Mouse (Mus musculus) left cerebral cortex, postnatal 36 days (tissue): ENCODE measurements around the gene Nxpe5. TPM values are rescaled to one million over a fixed set of nuclear protein-coding genes. Genes with fewer than 3 reads are reported as not detected.
A peak's percentile ranks its signal among the peaks of the same experiment; 100 is the strongest.

Experiments
- DNase-seq, 2 experiments: peaks; one replicate each; pipeline ENCODE4 v3.0.0; 2021 to 2022; ENCODE audit warnings: low spot score in 2 of 2, mixed read lengths in 1 of 2
- intact Hi-C: fragments of 180-260 bp; cut with DNase I; formaldehyde crosslinking; loops from one replicate; pipeline ENCODE4 v1.15.1; 2025
- total RNA-seq, 2 experiments: library from RNA; stranded (reverse); gene quantifications; 2 replicates each; pipeline ENCODE4 v1.2.3; 2021

Nxpe5 gene
- total RNA-seq, 2 experiments from 2014 or later = not detected

DNA sequence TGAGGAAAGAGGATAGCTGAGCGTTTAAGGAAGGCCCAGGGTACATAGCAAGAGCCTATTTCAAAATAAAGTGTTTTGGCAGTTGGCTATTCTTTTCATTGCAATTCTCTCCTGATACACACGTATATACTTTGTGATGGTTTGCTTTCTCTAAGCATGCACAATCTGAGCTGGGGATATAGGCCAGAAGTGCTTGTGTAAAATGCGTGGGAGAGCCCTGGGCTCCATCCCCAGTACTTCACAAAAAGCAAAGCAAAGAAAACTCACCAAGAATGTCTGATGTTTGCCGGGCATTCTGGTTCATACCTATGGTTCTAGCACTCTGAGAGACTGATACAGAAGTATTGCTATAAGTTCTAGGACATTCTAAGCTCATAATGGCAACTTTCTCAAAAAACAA is 43.3 kb downstream of the Nxpe5 start:
- DNase-seq = no peak
- intact Hi-C loops = no loop called here

DNA sequence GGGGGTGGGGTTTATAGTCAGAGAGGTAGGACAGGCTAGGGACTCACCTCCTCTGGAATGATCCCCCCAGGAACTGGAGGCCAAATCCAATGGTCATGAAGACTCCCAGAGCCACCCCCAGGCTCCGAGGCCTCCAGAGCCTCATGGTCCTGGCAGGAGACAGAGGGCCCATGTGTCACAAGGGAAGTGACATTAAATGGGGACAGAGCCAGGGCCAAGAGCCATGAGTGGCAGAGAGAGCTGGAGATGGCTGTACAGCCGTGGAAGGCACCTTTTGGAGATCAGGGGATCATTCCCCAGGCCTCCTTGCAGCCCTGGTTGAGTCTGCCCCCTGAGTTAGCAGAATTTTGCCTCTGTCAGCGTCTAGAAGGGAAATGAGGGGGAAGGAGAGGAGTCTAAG is 45.5 kb downstream of the Nxpe5 start:
- DNase-seq = no peak
- intact Hi-C loops = no loop called here

GRCm38 (mm10) chr5:138272409-138272923 is 46.8 kb downstream of the Nxpe5 start, which contains the start of gene Gal3st4:
Gal3st4 (minus strand) TSS chr5:138272840.
- no peak for DNase-seq
- intact Hi-C loops = no loop called here

GRCm38 (mm10) chr5:138274186-138274585 is 48.5 kb downstream of the Nxpe5 start:
- intact Hi-C loops = no loop called here
- no peak for DNase-seq

DNA sequence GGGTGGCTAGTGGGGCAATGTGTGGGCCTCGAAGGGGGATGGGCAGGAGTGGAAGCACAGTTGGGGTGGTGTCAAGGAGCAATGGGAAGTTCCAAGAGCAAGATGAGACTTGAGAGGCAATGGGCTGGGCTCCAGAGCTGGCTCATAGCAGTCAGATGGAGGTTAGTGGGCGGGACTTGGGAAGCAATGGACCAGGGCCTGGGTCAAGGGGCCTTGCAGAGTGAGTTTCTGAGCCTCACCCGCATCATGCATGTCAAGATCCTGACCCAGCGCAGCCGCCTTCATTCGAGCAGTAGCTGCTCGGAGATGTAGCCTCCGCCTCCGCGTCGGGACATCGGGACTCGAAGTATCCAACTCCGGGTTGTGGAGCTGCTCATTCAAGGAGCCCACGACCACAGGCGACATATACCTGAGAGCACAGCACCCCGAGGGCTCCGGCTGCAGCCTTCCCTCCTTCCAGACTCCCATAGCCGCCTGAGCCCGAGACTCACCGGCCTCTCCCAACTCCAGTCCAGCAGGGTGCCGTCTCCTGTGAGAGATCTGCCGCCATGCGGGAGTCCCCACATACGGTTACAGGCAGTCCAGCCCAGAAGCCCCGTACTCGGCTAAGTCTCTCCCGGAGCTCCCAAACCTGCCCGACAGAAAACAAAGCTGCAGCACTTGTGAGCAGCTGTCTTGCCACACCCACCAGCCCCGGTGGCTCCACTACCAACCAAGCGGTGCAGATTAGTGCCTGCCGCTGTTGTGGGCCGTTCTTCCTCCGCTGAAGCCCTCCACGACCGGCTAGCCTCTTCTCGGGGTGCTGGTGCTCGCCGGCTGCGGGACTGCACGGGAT is 49.7 kb downstream of the Nxpe5 start:
- intact Hi-C loops = no loop called here
- no peak for DNase-seq

DNA sequence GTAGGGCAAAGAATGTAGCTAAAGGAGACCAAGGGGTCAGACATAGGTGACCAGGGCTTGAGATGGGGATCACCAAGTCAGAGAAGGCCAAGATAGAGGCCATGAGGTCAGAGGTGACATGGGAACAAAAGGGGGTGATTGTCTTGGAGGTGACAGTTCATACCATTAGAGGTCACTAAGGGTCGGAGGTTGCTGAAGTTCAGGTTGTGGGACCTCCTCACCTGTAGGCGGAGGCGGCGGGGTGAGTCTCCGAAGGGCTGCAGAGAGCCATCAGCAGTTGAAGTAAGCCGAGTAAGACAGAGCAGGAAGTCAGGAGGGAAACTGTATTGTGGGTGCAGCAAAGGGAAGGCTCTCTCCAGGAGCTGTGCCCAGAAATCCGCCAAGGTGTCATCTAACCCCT is 52.3 kb downstream of the Nxpe5 start:
- intact Hi-C loops = no loop called here
- DNase-seq = no peak

DNA sequence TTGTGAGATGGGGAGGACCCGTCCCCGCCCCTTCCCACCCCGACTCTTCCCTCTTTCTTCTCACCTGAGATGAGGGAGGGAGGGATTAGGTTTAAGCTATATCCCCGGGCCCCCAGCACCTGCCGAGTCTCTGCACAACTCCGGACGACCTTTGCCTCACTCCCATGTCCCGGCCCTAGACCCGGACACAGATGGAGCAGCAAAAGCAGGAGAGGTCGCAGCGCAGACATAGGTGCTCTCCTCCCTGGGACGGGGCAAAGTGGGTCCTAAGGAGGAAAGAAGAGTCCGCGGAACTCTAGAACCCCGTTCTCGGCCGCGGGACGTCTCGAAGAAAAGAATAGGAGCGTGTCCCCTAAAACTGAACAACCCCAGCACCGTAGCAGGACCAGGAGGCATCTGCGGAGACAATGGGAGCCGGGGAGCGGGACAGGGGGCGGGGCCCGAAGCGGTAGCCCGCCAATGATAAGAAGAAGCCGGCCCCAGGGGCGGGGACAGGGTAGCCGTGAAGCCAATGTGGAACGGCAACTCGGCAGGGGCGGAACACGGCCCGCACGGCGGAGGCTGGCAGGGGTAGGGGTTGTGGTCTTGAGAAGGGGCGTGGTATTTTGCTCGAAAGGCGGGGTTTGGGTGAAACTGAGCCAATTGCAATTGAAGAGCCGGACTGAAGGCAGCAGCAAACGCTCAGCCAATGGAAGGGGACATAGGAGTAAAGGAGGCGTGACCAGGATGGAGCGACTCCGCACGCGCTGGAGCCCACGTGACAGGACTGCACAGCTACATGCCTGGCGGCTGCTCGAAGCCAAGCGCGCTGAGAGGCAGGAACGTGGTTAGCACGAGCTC is 54.1 kb downstream of the Nxpe5 start, which contains the start of the genes Gm43720, Gpc2 and Stag3:
Gm43720 (minus strand) TSS at position 374 of the 840 bp plus-strand sequence.
Gpc2 (minus strand) TSS at position 421 of the 840 bp plus-strand sequence.
Stag3 (plus strand) TSS at position 656 of the 840 bp plus-strand sequence.
- peak; percentile 61 to 64 for DNase-seq
- intact Hi-C loops = no loop called here

GRCm38 (mm10) chr5:138280425-138280768 is 54.7 kb downstream of the Nxpe5 start:
- intact Hi-C loops = no loop called here

GRCm38 (mm10) chr5:138280829-138281228 is 55.1 kb downstream of the Nxpe5 start:
- no peak for DNase-seq
- intact Hi-C loops = no loop called here

More at GRCm38 (mm10) chr5:138280425-138280768, 54.7 kb downstream of the Nxpe5 start:
- DNase-seq = no peak

- intact Hi-C loops = no loop called here
- no peak for DNase-seq
Observed at GRCm38 (mm10) chr5:138281798-138282197, 56.1 kb downstream of the Nxpe5 start.

GRCm38 (mm10) chr5:138283540-138283939 is 57.8 kb downstream of the Nxpe5 start:
- intact Hi-C loops = no loop called here
- no peak for DNase-seq

DNA sequence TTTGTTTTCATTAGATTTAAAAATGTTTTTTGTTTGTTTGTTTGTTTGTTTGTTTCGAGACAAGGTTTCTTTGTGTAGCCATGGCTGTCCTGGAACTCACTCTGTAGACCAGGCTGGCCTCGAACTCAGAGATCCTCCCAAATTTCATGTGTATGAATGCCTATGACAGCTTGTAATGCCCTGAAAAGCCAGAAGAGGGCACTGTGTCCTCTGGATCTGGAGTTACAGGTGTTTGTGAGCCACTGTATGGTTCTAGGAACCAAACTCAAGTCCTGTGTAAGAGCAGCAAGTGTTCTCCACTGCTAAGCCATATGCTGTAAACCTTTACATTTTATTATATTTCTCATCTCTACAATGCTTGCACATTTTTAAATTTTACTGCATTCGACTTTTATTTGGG is 62.2 kb downstream of the Nxpe5 start:
- intact Hi-C loops = no loop called here

DNA sequence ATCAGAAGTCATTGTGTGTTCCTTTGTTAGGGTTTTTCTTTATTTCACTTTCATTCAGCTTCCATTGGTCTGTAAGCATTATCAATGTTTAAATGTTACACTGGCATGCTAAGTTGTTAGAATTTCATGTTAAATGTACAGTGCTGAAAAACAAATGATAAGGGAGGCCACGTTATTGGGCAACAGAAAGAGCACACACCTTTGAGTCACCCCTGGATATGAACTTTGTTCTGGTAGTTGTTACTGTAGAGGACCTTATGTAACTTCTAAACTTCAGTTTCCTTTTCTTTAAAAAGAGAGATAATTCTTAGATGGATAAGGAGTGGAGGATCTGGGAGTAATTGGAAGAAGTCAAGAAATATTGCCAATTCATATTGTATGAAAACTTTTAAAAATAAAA is 65.9 kb downstream of the Nxpe5 start:
- no peak for DNase-seq
- intact Hi-C loops = no loop called here

More for the DNA sequence above, 62.2 kb downstream of the Nxpe5 start:
- DNase-seq = no peak

- DNase-seq = no peak
- intact Hi-C loops = no loop called here
Observed at GRCm38 (mm10) chr5:138294158-138294557, 68.5 kb downstream of the Nxpe5 start.

- DNase-seq = no peak
- intact Hi-C loops = no loop called here
Observed at GRCm38 (mm10) chr5:138299613-138300012, 73.9 kb downstream of the Nxpe5 start.

Other genes with a start within 250 kb of the Nxpe5 start
- gene Azgp1, start 244.4 kb upstream of the Nxpe5 start, total RNA-seq = not detected
- not detected for gene Smok3a, start 204.6 kb upstream of the Nxpe5 start, total RNA-seq
- not detected for gene Smok3b, start 204.5 kb upstream of the Nxpe5 start, total RNA-seq
- not detected for gene Smok3c, start 172.7 kb upstream of the Nxpe5 start, total RNA-seq
- gene Zkscan1, start 140.8 kb upstream of the Nxpe5 start, total RNA-seq = 10 to 100 TPM; 39.9 to 40.2 TPM
- gene Zscan21, start 109.0 kb upstream of the Nxpe5 start, total RNA-seq = 10 to 100 TPM; 16.1 to 16.4 TPM
- gene Zfp113, start 70.2 kb upstream of the Nxpe5 start, total RNA-seq = 10 to 100 TPM; 12.3 to 16.2 TPM
- gene Cops6, start 64.8 kb upstream of the Nxpe5 start, total RNA-seq = 100 to 1,000 TPM; 122 to 137 TPM
- gene Ap4m1, start 53.9 kb upstream of the Nxpe5 start, total RNA-seq = 10 to 100 TPM; 20.1 to 26.6 TPM
- gene Mcm7, start 53.5 kb upstream of the Nxpe5 start, total RNA-seq = 10 to 100 TPM; 14.3 to 15.3 TPM
- gene Taf6, start 38.4 kb upstream of the Nxpe5 start, total RNA-seq = 10 to 100 TPM; 36.1 to 41.1 TPM
- gene Cnpy4, start 38.4 kb upstream of the Nxpe5 start, total RNA-seq = 10 to 100 TPM; 14.5 to 18.0 TPM
- gene Mblac1, start 31.6 kb upstream of the Nxpe5 start, total RNA-seq = 10 to 100 TPM in 1 of 2 experiments, 1 to 10 TPM in 1; 8.7 to 11.6 TPM
- 10 to 100 TPM; 53.4 to 54.3 TPM for gene Lamtor4, start 29.6 kb downstream of the Nxpe5 start, total RNA-seq
- 10 to 100 TPM; 59.2 to 68.2 TPM for gene BC037034, start 38.1 kb downstream of the Nxpe5 start, total RNA-seq
- 1 to 10 TPM; 2.3 to 3.2 TPM for gene Gal3st4, start 46.9 kb downstream of the Nxpe5 start, total RNA-seq
- not detected for gene Gm43720, start 54.1 kb downstream of the Nxpe5 start, total RNA-seq
- gene Gpc2, start 54.1 kb downstream of the Nxpe5 start, total RNA-seq = 1 to 10 TPM; 1.5 to 2.6 TPM
- under 1 TPM; 0.62 to 0.77 TPM for gene Stag3, start 54.3 kb downstream of the Nxpe5 start, total RNA-seq
- not detected for gene Pvrig, start 116.1 kb downstream of the Nxpe5 start, total RNA-seq
- 10 to 100 TPM; 18.6 to 28.1 TPM for gene Zfp157, start 215.6 kb downstream of the Nxpe5 start, total RNA-seq